Mouse (Mus musculus) small intestine, adult 2 months (tissue): Measurements from ENCODE around the gene Ap1s1.

Experiments
- CTCF ChIP-seq: fragments of 200-500 bp; IDR thresholded peaks from 2 replicates; pipeline ENCODE4 v1.5.1; 2012; ENCODE audit warnings: low read depth, mild to moderate bottlenecking, control low read depth, inconsistent platforms, low read length, moderate library complexity, mixed read lengths; ENCODE audit not compliant: insufficient replicate concordance, insufficient read length; ENCODE audit errors: extremely low read depth
- POLR2A ChIP-seq: fragments of 200-500 bp; IDR thresholded peaks from 2 replicates; pipeline ENCODE4 v1.6.1; 2012; ENCODE audit warnings: low read depth, mild to moderate bottlenecking, control low read depth, inconsistent platforms, low read length, moderate library complexity

GRCm38 (mm10) chr5:137073141-137073540 is 27.2 kb upstream of the Ap1s1 start:
- TF ChIP-seq POLR2A (no peak), CTCF (no peak)
